Mouse (Mus musculus): ENCODE results near the gene Fkbp8.

Fkbp8 gene

GRCm38 (mm10) chr8:70529299-70529698, 1.8 kb downstream of the Fkbp8 start:
- DNase-seq (ENCODE audit: low spot score), result no peak

GRCm38 (mm10) chr8:70529741-70530161, 2.2 kb downstream of the Fkbp8 start:
- DNase-seq (ENCODE audit: low spot score), result no peak

GRCm38 (mm10) chr8:70530314-70530713, 2.8 kb downstream of the Fkbp8 start:
- no peak for DNase-seq (ENCODE audit: low spot score)

- DNase-seq (ENCODE audit: low spot score), result no peak
Measured at GRCm38 (mm10) chr8:70534281-70534680, 6.8 kb downstream of the Fkbp8 start.

- DNase-seq (ENCODE audit: low spot score), result no peak
Measured at GRCm38 (mm10) chr8:70535221-70535620, 7.7 kb downstream of the Fkbp8 start.

GRCm38 (mm10) chr8:70535701-70536100, 8.2 kb downstream of the Fkbp8 start:
- no peak for DNase-seq (ENCODE audit: low spot score)

GRCm38 (mm10) chr8:70538024-70538579, 10.6 kb downstream of the Fkbp8 start:
- peak; percentile 52 for DNase-seq (ENCODE audit: low spot score)

- DNase-seq (ENCODE audit: low spot score), result peak; percentile 100
Measured at GRCm38 (mm10) chr8:70538633-70539076, 11.1 kb downstream of the Fkbp8 start.

GRCm38 (mm10) chr8:70539077-70539813, 11.7 kb downstream of the Fkbp8 start, which contains the start of gene Ell:
Ell (plus strand) TSS chr8:70539457.
- DNase-seq (ENCODE audit: low spot score), result peak; percentile 99

GRCm38 (mm10) chr8:70540013-70540506, 12.5 kb downstream of the Fkbp8 start:
- no peak for DNase-seq (ENCODE audit: low spot score)

- DNase-seq (ENCODE audit: low spot score), result no peak
Measured at GRCm38 (mm10) chr8:70540507-70541071, 13.1 kb downstream of the Fkbp8 start.

- no peak for DNase-seq (ENCODE audit: low spot score)
Measured at GRCm38 (mm10) chr8:70541081-70541480, 13.6 kb downstream of the Fkbp8 start.

- no peak for DNase-seq (ENCODE audit: low spot score)
Measured at GRCm38 (mm10) chr8:70544200-70544687, 16.7 kb downstream of the Fkbp8 start.

- no peak for DNase-seq (ENCODE audit: low spot score)
Measured at GRCm38 (mm10) chr8:70546412-70546811, 18.9 kb downstream of the Fkbp8 start.

GRCm38 (mm10) chr8:70547762-70548161, 20.2 kb downstream of the Fkbp8 start:
- DNase-seq (ENCODE audit: low spot score), result no peak

- DNase-seq (ENCODE audit: low spot score), result no peak
Measured at GRCm38 (mm10) chr8:70549412-70550184, 22.1 kb downstream of the Fkbp8 start.

GRCm38 (mm10) chr8:70551558-70552161, 24.1 kb downstream of the Fkbp8 start:
- no peak for DNase-seq (ENCODE audit: low spot score)

- no peak for DNase-seq (ENCODE audit: low spot score)
Measured at GRCm38 (mm10) chr8:70552836-70553235, 25.3 kb downstream of the Fkbp8 start.

- no peak for DNase-seq (ENCODE audit: low spot score)
Measured at GRCm38 (mm10) chr8:70553740-70554139, 26.2 kb downstream of the Fkbp8 start.

GRCm38 (mm10) chr8:70555079-70555747, 27.7 kb downstream of the Fkbp8 start:
- no peak for DNase-seq (ENCODE audit: low spot score)

GRCm38 (mm10) chr8:70558334-70558733, 30.8 kb downstream of the Fkbp8 start:
- no peak for DNase-seq (ENCODE audit: low spot score)
